Mouse (Mus musculus) embryonic facial prominence, embryonic 14.5 days (tissue): ENCODE measurements around the gene Slc44a2. TPM values are rescaled to one million over a fixed set of nuclear protein-coding genes. Genes with fewer than 3 reads are reported as not detected.

Source experiments
- ATAC-seq: fragments of 200-750 bp; cut with Nextera tagmentation; 2 replicates; pipeline ENCODE4 v1.8.0; 2017; ENCODE audit warnings: low read depth, moderate number of reproducible peaks, moderate TSS enrichment
- DNase-seq: peaks from one replicate; pipeline ENCODE4 v3.0.0-alpha.2; 2015; ENCODE audit warnings: low spot score
- H3K27ac ChIP-seq: fragments of 300-500 bp; sonication (generic); replicated peaks from 2 replicates; pipeline ENCODE4 v1.5.1; 2014; ENCODE audit warnings: low read depth, mild to moderate bottlenecking, low read length, moderate library complexity
- H3K27me3 ChIP-seq: fragments of 300-500 bp; sonication (generic); replicated peaks from 2 replicates; pipeline ENCODE4 v1.6.1; 2014; ENCODE audit warnings: low read length; ENCODE audit not compliant: control insufficient read depth, insufficient read depth
- H3K36me3 ChIP-seq: fragments of 300-500 bp; sonication (generic); 2 replicates; pipeline ENCODE4 v1.6.1; 2014; ENCODE audit warnings: low read length, mixed read lengths; ENCODE audit not compliant: control insufficient read depth, insufficient read depth
- H3K4me1 ChIP-seq: fragments of 300-500 bp; sonication (generic); 2 replicates; pipeline ENCODE4 v1.6.1; 2014; ENCODE audit warnings: antibody characterized with exemption, low read length; ENCODE audit not compliant: control insufficient read depth, insufficient read depth
- H3K4me2 ChIP-seq: fragments of 300-500 bp; sonication (generic); 2 replicates; pipeline ENCODE4 v1.6.1; 2014; ENCODE audit warnings: low read depth, mild to moderate bottlenecking, low read length, moderate library complexity, mixed read lengths
- H3K4me3 ChIP-seq: fragments of 300-500 bp; sonication (generic); 2 replicates; pipeline ENCODE4 v1.5.1; 2014; ENCODE audit warnings: low read depth, mild to moderate bottlenecking, low read length
- H3K9ac ChIP-seq: fragments of 300-500 bp; sonication (generic); 2 replicates; pipeline ENCODE4 v1.6.1; 2014; ENCODE audit warnings: low read depth, mild to moderate bottlenecking, low read length, moderate library complexity, mixed read lengths
- H3K9me3 ChIP-seq: fragments of 300-500 bp; sonication (generic); 2 replicates; pipeline ENCODE4 v1.6.1; 2016; ENCODE audit warnings: low read length; ENCODE audit not compliant: control insufficient read depth
- WGBS: fragments of 180-500 bp; shearing (Covaris S2); extraction: QIAGEN DNeasy Blood & Tissue Kit; methylation state at CpG from one replicate; pipeline ENCODE4 v1.1.7; 2014; 5-methylcytosine and 5-hydroxymethylcytosine counted together
- polyA plus RNA-seq: library from polyadenylated mRNA; unstranded; fragments of >200 nt; fragmentation: Nextera tagmentation; extraction: Ambion mirVana; gene quantifications from 2 replicates; pipeline ENCODE4 v1.2.1, GENCODE M21; 2014

The Slc44a2 gene
- polyA plus RNA-seq, 1 experiment from 2014 or later, result 111 TPM

DNA sequence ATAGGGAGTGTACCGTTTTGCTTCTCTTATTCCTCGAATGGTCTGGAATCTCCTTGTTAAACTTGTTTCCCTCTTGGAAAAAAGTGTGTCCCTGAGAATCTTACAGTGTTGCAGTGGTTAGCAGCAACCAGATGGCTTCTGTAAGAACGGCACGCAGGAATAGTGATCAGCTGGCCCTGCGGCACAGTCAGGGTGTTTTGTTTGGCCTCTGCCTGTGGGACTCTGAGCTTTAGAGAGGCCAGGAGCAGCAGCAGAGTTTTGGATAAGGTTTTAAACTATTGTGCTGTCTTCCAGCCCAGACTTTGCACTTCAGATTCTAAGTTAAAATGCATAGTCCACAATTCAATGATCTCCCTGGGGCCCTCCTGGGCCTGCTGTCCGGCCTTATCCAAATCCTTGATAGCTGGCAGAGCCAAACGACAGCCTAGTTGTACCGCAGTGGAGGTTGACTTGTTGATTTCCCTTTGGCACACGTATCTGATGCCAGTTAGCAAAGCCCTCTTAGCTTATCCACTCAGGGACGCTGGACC is 72.2 kb downstream of the Slc44a2 start:
- DNase-seq, result no peak
- ATAC-seq, result no peak
- H3K4me3 ChIP-seq, result no peak overlapping the region
- no peaks in the 10 kb centered on the region for H3K4me1 ChIP-seq
- WGBS, result 88% methylated on average over 10 of the region's 10 CpGs
- H3K4me2 ChIP-seq, result no peak overlapping the region
- no peaks in the 10 kb centered on the region for H3K27me3 ChIP-seq
- H3K36me3 ChIP-seq, result peaks cover 100% of the 10 kb centered on the region
- H3K9me3 ChIP-seq, result no peaks in the 10 kb centered on the region
- H3K9ac ChIP-seq, result no peak overlapping the region
- no peak overlapping the region for H3K27ac ChIP-seq

DNA sequence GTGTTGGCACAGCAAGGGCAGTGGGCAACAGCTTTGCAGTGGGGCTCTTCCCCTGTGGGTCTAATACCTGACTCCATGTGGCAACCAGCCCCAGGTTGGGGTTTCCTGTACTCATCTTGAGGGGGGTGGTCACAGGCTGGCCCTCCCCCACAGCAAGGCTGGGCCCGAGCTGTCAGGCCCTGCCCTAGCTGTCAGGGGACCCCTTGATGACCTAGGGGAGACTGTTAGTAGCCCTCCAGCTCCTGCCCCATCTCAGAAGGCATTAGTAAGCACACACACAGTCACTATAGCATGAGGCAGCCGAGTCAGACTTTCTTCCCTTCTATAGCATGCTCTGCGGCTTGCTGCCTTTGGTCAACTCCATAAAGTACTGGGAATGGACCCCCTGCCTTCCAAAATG is 75.2 kb downstream of the Slc44a2 start:
- H3K9ac ChIP-seq, result no peak overlapping the region
- H3K36me3 ChIP-seq, result peaks cover 100% of the 10 kb centered on the region
- H3K4me1 ChIP-seq, result no peaks in the 10 kb centered on the region
- no peak overlapping the region for H3K4me2 ChIP-seq
- DNase-seq, result no peak
- H3K27me3 ChIP-seq, result no peaks in the 10 kb centered on the region
- ATAC-seq, result no peak
- H3K4me3 ChIP-seq, result no peak overlapping the region
- H3K9me3 ChIP-seq, result no peaks in the 10 kb centered on the region
- no peak overlapping the region for H3K27ac ChIP-seq
- WGBS, result 80% methylated on average over 3 of the region's 3 CpGs

GRCm38 (mm10) chr9:21397170-21397569 is 76.7 kb downstream of the Slc44a2 start:
- DNase-seq (no peak), ATAC-seq (no peak)
- H3K4me1 ChIP-seq, result no peaks in the 10 kb centered on the region
- no peak overlapping the region for H3K4me2 ChIP-seq
- H3K36me3 ChIP-seq, result peaks cover 100% of the 10 kb centered on the region
- H3K9me3 ChIP-seq, result no peaks in the 10 kb centered on the region
- H3K9ac ChIP-seq, result no peak overlapping the region
- no peak overlapping the region for H3K4me3 ChIP-seq
- no peaks in the 10 kb centered on the region for H3K27me3 ChIP-seq
- 95% methylated on average over 3 of the region's 3 CpGs for WGBS
- H3K27ac ChIP-seq, result no peak overlapping the region

GRCm38 (mm10) chr9:21401042-21401441 is 80.5 kb downstream of the Slc44a2 start:
- H3K9ac ChIP-seq, result no peak overlapping the region
- H3K9me3 ChIP-seq, result no peaks in the 10 kb centered on the region
- 95% methylated on average over 9 of the region's 9 CpGs for WGBS
- H3K4me2 ChIP-seq, result no peak overlapping the region
- DNase-seq (no peak), ATAC-seq (no peak)
- H3K4me3 ChIP-seq, result no peak overlapping the region
- H3K36me3 ChIP-seq, result peaks cover 100% of the 10 kb centered on the region
- H3K4me1 ChIP-seq, result no peaks in the 10 kb centered on the region
- no peaks in the 10 kb centered on the region for H3K27me3 ChIP-seq
- H3K27ac ChIP-seq, result no peak overlapping the region

GRCm38 (mm10) chr9:21402764-21403253 is 82.3 kb downstream of the Slc44a2 start:
- WGBS, result 91% methylated on average over 11 of the region's 11 CpGs
- H3K9ac ChIP-seq, result no peak overlapping the region
- H3K4me3 ChIP-seq, result no peak overlapping the region
- H3K9me3 ChIP-seq, result no peaks in the 10 kb centered on the region
- DNase-seq (no peak), ATAC-seq (no peak)
- H3K4me2 ChIP-seq, result no peak overlapping the region
- no peak overlapping the region for H3K27ac ChIP-seq
- no peaks in the 10 kb centered on the region for H3K4me1 ChIP-seq
- peaks cover 94% of the 10 kb centered on the region for H3K36me3 ChIP-seq
- H3K27me3 ChIP-seq, result no peaks in the 10 kb centered on the region

- H3K9me3 ChIP-seq, result no peaks in the 10 kb centered on the region
- H3K4me2 ChIP-seq, result no peak overlapping the region
- H3K36me3 ChIP-seq, result peaks cover 84% of the 10 kb centered on the region
- no peaks in the 10 kb centered on the region for H3K27me3 ChIP-seq
- 94% methylated on average over 5 of the region's 5 CpGs for WGBS
- no peak overlapping the region for H3K4me3 ChIP-seq
- no peak overlapping the region for H3K9ac ChIP-seq
- H3K27ac ChIP-seq, result no peak overlapping the region
- H3K4me1 ChIP-seq, result no peaks in the 10 kb centered on the region
- ATAC-seq (no peak), DNase-seq (no peak)
These were observed 83.2 kb downstream of the Slc44a2 start for GRCm38 (mm10) chr9:21403745-21404144.

Other genes with a start within 250 kb of the Slc44a2 start
- gene Gm49373, start 247.6 kb upstream of the Slc44a2 start, polyA plus RNA-seq, result 0.24 TPM in 1 of 2 replicates, not detected in the other
- 60.8 and 62.7 TPM in 2 replicates for gene Fdx1l, start 247.1 kb upstream of the Slc44a2 start, polyA plus RNA-seq
- 1.2 and 1.4 TPM in 2 replicates for gene Gm38431, start 228.7 kb upstream of the Slc44a2 start, polyA plus RNA-seq
- 64.2 and 71.4 TPM in 2 replicates for gene Raver1, start 228.7 kb upstream of the Slc44a2 start, polyA plus RNA-seq
- 9.8 and 11.6 TPM in 2 replicates for gene Tyk2, start 189.5 kb upstream of the Slc44a2 start, polyA plus RNA-seq
- 259 and 298 TPM in 2 replicates for gene Cdc37, start 170.7 kb upstream of the Slc44a2 start, polyA plus RNA-seq
- gene Pde4a, start 155.0 kb upstream of the Slc44a2 start, polyA plus RNA-seq, result 6.2 and 6.9 TPM in 2 replicates
- 43.0 and 49.6 TPM in 2 replicates for gene Keap1, start 81.3 kb upstream of the Slc44a2 start, polyA plus RNA-seq
- 0.96 and 1.3 TPM in 2 replicates for gene S1pr5, start 72.3 kb upstream of the Slc44a2 start, polyA plus RNA-seq
- 26.3 and 35.5 TPM in 2 replicates for gene Atg4d, start 55.4 kb upstream of the Slc44a2 start, polyA plus RNA-seq
- 11.0 and 14.4 TPM in 2 replicates for gene Kri1, start 32.7 kb upstream of the Slc44a2 start, polyA plus RNA-seq
- gene Cdkn2d, start 29.3 kb upstream of the Slc44a2 start, polyA plus RNA-seq, result 57.2 and 57.7 TPM in 2 replicates
- 20.8 and 22.7 TPM in 2 replicates for gene Ap1m2, start 8.4 kb upstream of the Slc44a2 start, polyA plus RNA-seq
- 139 and 177 TPM in 2 replicates for gene Ilf3, start 47.2 kb downstream of the Slc44a2 start, polyA plus RNA-seq
- gene Qtrt1, start 91.1 kb downstream of the Slc44a2 start, polyA plus RNA-seq, result 36.9 and 49.4 TPM in 2 replicates
- 65.8 and 69.3 TPM in 2 replicates for gene Dnm2, start 104.2 kb downstream of the Slc44a2 start, polyA plus RNA-seq
- 103 and 115 TPM in 2 replicates for gene Tmed1, start 189.6 kb downstream of the Slc44a2 start, polyA plus RNA-seq
- gene AB124611, start 205.5 kb downstream of the Slc44a2 start, polyA plus RNA-seq, result 2.0 and 2.1 TPM in 2 replicates
- 55.7 and 57.1 TPM in 2 replicates for gene Carm1, start 226.2 kb downstream of the Slc44a2 start, polyA plus RNA-seq